Mouse (Mus musculus) midbrain, embryonic 11.5 days (tissue): ENCODE measurements around the gene Zfp672. TPM values are rescaled to one million over a fixed set of nuclear protein-coding genes. Genes with fewer than 3 reads are reported as not detected.

ENCODE experiments used
- ATAC-seq: fragments of 200-750 bp; cut with Nextera tagmentation; 2 replicates; pipeline ENCODE4 v1.8.0; 2017; ENCODE audit warnings: moderate TSS enrichment, moderate library complexity; ENCODE audit not compliant: low FRiP score
- DNase-seq: peaks from one replicate; pipeline ENCODE4 v3.0.0; 2015; ENCODE audit warnings: low spot score; ENCODE audit errors: missing footprints
- H3K27ac ChIP-seq: fragments of 300-500 bp; sonication (generic); 2 replicates; pipeline ENCODE4 v1.5.1; 2014; ENCODE audit warnings: low read depth, low read length
- H3K27me3 ChIP-seq: fragments of 300-500 bp; sonication (generic); 2 replicates; pipeline ENCODE4 v1.6.1; 2014; ENCODE audit warnings: mild to moderate bottlenecking, low read length, moderate library complexity, mixed read lengths; ENCODE audit not compliant: control insufficient read depth, insufficient read depth
- H3K36me3 ChIP-seq: fragments of 300-500 bp; sonication (generic); 2 replicates; pipeline ENCODE4 v1.6.1; 2014; ENCODE audit warnings: mild to moderate bottlenecking, low read length, moderate library complexity, mixed read lengths; ENCODE audit not compliant: control insufficient read depth, insufficient read depth
- H3K4me1 ChIP-seq: fragments of 300-500 bp; sonication (generic); 2 replicates; pipeline ENCODE4 v1.6.1; 2014; ENCODE audit warnings: low read length; ENCODE audit not compliant: control insufficient read depth, insufficient read depth
- H3K4me2 ChIP-seq: fragments of 300-500 bp; sonication (generic); 2 replicates; pipeline ENCODE4 v1.6.1; 2014; ENCODE audit warnings: mild to moderate bottlenecking, moderate library complexity
- H3K4me3 ChIP-seq: fragments of 300-500 bp; sonication (generic); 2 replicates; pipeline ENCODE4 v1.5.1; 2014; ENCODE audit warnings: low read depth, low read length
- H3K9ac ChIP-seq: fragments of 300-500 bp; sonication (generic); 2 replicates; pipeline ENCODE4 v1.6.1; 2014; ENCODE audit warnings: low read length
- H3K9me3 ChIP-seq: fragments of 300-500 bp; sonication (generic); 2 replicates; pipeline ENCODE4 v1.6.1; 2016; ENCODE audit warnings: low read length; ENCODE audit not compliant: control insufficient read depth
- WGBS: fragments of 180-500 bp; shearing (Covaris S2); extraction: QIAGEN DNeasy Blood & Tissue Kit; methylation state at CpG from one replicate; pipeline ENCODE4 v1.1.7; 2014; 5-methylcytosine and 5-hydroxymethylcytosine counted together
- polyA plus RNA-seq: library from polyadenylated mRNA; unstranded; fragments of >200 nt; fragmentation: Nextera tagmentation; extraction: Ambion mirVana; gene quantifications from 2 replicates; pipeline ENCODE4 v1.2.1, GENCODE M21; 2014

The Zfp672 gene
- polyA plus RNA-seq, 1 experiment from 2014 or later: 22.8 TPM

- ATAC-seq: no peak
- WGBS: 92% methylated on average over 3 of the region's 3 CpGs
- no peaks in the 10 kb centered on the region for H3K9me3 ChIP-seq
- H3K36me3 ChIP-seq: no peaks in the 10 kb centered on the region
- no peaks in the 10 kb centered on the region for H3K4me1 ChIP-seq
- H3K4me3 ChIP-seq: no peak overlapping the region
- no peak for DNase-seq
- H3K27me3 ChIP-seq: no peaks in the 10 kb centered on the region
- no peak overlapping the region for H3K4me2 ChIP-seq
- H3K9ac ChIP-seq: no peak overlapping the region
- no peak overlapping the region for H3K27ac ChIP-seq
Measured at GRCm38 (mm10) chr11:58357042-58357441, 26.9 kb upstream of the Zfp672 start.

GRCm38 (mm10) chr11:58354927-58355326 is 24.8 kb upstream of the Zfp672 start:
- Histone ChIP-seq H3K4me2 (no peak overlapping the region), H3K9ac (no peak overlapping the region), H3K36me3 (no peaks in the 10 kb centered on the region; the same call in 1 of the 2 replicates), H3K27ac (no peak overlapping the region), H3K9me3 (no peaks in the 10 kb centered on the region), H3K4me1 (no peaks in the 10 kb centered on the region), H3K27me3 (no peaks in the 10 kb centered on the region), H3K4me3 (no peak overlapping the region)
- DNase-seq (no peak), ATAC-seq (no peak)
- 84% methylated on average over 3 of the region's 3 CpGs for WGBS

GRCm38 (mm10) chr11:58354476-58354875 is 24.3 kb upstream of the Zfp672 start:
- Histone ChIP-seq H3K27me3 (no peaks in the 10 kb centered on the region), H3K36me3 (no peaks in the 10 kb centered on the region; the same call in 1 of the 2 replicates), H3K9ac (no peak overlapping the region), H3K9me3 (no peaks in the 10 kb centered on the region), H3K27ac (no peak overlapping the region), H3K4me3 (no peak overlapping the region), H3K4me2 (no peak overlapping the region), H3K4me1 (no peaks in the 10 kb centered on the region)
- WGBS: 76% methylated on average over 10 of the region's 10 CpGs
- ATAC-seq (no peak), DNase-seq (no peak)

GRCm38 (mm10) chr11:58353709-58354108 is 23.6 kb upstream of the Zfp672 start:
- ATAC-seq: no peak
- 86% methylated on average over 3 of the region's 3 CpGs for WGBS
- no peaks in the 10 kb centered on the region for H3K9me3 ChIP-seq
- H3K27me3 ChIP-seq: no peaks in the 10 kb centered on the region
- no peak overlapping the region for H3K27ac ChIP-seq
- H3K4me2 ChIP-seq: no peak overlapping the region
- H3K4me1 ChIP-seq: no peaks in the 10 kb centered on the region
- no peak overlapping the region for H3K4me3 ChIP-seq
- no peak for DNase-seq
- no peaks in the 10 kb centered on the region; the same call in 1 of the 2 replicates for H3K36me3 ChIP-seq
- no peak overlapping the region for H3K9ac ChIP-seq

- no peak overlapping the region for H3K4me2 ChIP-seq
- 70% methylated on average over 7 of the region's 7 CpGs for WGBS
- H3K36me3 ChIP-seq: no peaks in the 10 kb centered on the region; the same call in 1 of the 2 replicates
- no peaks in the 10 kb centered on the region for H3K4me1 ChIP-seq
- no peak overlapping the region for H3K9ac ChIP-seq
- no peak overlapping the region for H3K4me3 ChIP-seq
- DNase-seq (no peak), ATAC-seq (no peak)
- no peak overlapping the region for H3K27ac ChIP-seq
- no peaks in the 10 kb centered on the region for H3K9me3 ChIP-seq
- H3K27me3 ChIP-seq: no peaks in the 10 kb centered on the region
Measured at GRCm38 (mm10) chr11:58352681-58353548, 22.8 kb upstream of the Zfp672 start.

- WGBS: 86% methylated on average over 5 of the region's 5 CpGs
- no peaks in the 10 kb centered on the region for H3K27me3 ChIP-seq
- no peak overlapping the region for H3K27ac ChIP-seq
- ATAC-seq (no peak), DNase-seq (no peak)
- H3K9ac ChIP-seq: no peak overlapping the region
- H3K4me2 ChIP-seq: no peak overlapping the region
- no peaks in the 10 kb centered on the region; the same call in 1 of the 2 replicates for H3K36me3 ChIP-seq
- no peak overlapping the region for H3K4me3 ChIP-seq
- H3K4me1 ChIP-seq: no peaks in the 10 kb centered on the region
- no peaks in the 10 kb centered on the region for H3K9me3 ChIP-seq
Measured at GRCm38 (mm10) chr11:58351179-58351578, 21.0 kb upstream of the Zfp672 start.

- DNase-seq (no peak), ATAC-seq (no peak)
- Histone ChIP-seq H3K9ac (no peak overlapping the region), H3K4me2 (no peak overlapping the region), H3K4me1 (no peaks in the 10 kb centered on the region), H3K4me3 (no peak overlapping the region), H3K27me3 (no peaks in the 10 kb centered on the region), H3K9me3 (no peaks in the 10 kb centered on the region), H3K36me3 (no peaks in the 10 kb centered on the region; the same call in 1 of the 2 replicates), H3K27ac (no peak overlapping the region)
- 75% methylated on average over 4 of the region's 4 CpGs for WGBS
Measured at GRCm38 (mm10) chr11:58350628-58351027, 20.5 kb upstream of the Zfp672 start.

GRCm38 (mm10) chr11:58346745-58347144 is 16.6 kb upstream of the Zfp672 start:
- ATAC-seq (no peak), DNase-seq (no peak)
- 95% methylated on average over 4 of the region's 4 CpGs for WGBS

GRCm38 (mm10) chr11:58334746-58335145 is 4.6 kb upstream of the Zfp672 start:
- H3K4me3 ChIP-seq: no peak overlapping the region
- no peak overlapping the region for H3K27ac ChIP-seq
- H3K4me2 ChIP-seq: no peak overlapping the region
- peaks cover 3% of the 10 kb centered on the region for H3K36me3 ChIP-seq
- DNase-seq: no peak
- 79% methylated on average over 3 of the region's 3 CpGs for WGBS
- peaks cover 13% of the 10 kb centered on the region for H3K4me1 ChIP-seq
- no peaks in the 10 kb centered on the region for H3K9me3 ChIP-seq
- ATAC-seq: no peak
- no peaks in the 10 kb centered on the region for H3K27me3 ChIP-seq
- no peak overlapping the region for H3K9ac ChIP-seq

More at GRCm38 (mm10) chr11:58346745-58347144, 16.6 kb upstream of the Zfp672 start:
- no peak overlapping the region for H3K27ac ChIP-seq
- H3K4me3 ChIP-seq: no peak overlapping the region
- no peaks in the 10 kb centered on the region for H3K9me3 ChIP-seq
- no peak overlapping the region for H3K9ac ChIP-seq
- no peaks in the 10 kb centered on the region for H3K4me1 ChIP-seq
- no peaks in the 10 kb centered on the region for H3K27me3 ChIP-seq
- H3K4me2 ChIP-seq: no peak overlapping the region
- peaks cover 5% of the 10 kb centered on the region for H3K36me3 ChIP-seq
